Mouse (Mus musculus) Muller cell, postnatal 12 days (primary cell): ENCODE results near the gene Camkv.
A peak's percentile ranks its signal among the peaks of the same experiment; 100 is the strongest.

Experiments
- DNase-seq: peaks from one replicate; pipeline ENCODE4 v3.0.0-alpha.2; 2015; ENCODE audit errors: inconsistent ontology term

The Camkv gene

DNA sequence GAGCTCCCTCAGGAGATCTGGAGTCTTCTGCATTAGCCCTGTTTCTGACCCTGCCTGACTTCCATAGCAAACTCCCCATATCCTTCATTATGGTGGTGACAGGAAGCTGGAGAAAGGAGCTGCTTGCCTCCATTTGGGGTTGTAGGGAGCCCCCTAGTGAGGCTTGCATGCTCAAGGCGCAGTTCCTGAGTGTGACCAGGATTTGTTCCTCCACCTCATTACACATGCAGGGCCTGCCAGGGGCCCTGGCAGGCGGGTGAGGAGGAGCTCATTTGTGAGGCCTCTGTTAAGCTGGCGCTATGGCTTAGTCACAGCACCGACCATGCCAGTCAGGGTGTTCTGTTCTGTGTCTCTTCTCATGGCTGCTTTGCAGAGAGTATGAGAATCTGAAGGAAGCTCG is 26.4 kb downstream of the Camkv start:
- peak; percentile 77 for DNase-seq

GRCm38 (mm10) chr9:107962916-107963315 is 27.4 kb downstream of the Camkv start:
- no peak for DNase-seq

- DNase-seq: peak; percentile 60
Observed at GRCm38 (mm10) chr9:107963700-107964099, 28.2 kb downstream of the Camkv start.

DNA sequence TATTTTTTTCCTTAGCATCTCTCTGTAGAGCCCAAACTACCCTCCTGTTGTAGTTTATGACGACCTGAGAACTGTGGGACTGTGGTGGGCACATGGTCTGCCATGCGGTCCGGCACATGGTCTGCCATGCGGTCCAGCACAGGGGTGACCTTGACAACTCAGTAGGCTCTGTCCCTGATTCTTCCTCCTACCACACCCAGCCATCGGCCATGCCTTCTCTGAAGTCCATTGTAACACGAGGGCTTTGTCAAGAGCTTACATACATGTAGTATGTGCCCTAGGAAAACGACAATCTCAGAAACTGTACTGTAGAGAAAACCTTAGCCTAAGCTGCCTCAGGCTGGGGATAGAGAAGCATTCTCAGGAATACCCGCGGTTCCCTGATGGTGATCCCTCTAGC is 29.2 kb downstream of the Camkv start:
- DNase-seq: no peak

- no peak for DNase-seq
Observed at GRCm38 (mm10) chr9:107966676-107967075, 31.2 kb downstream of the Camkv start.

DNA sequence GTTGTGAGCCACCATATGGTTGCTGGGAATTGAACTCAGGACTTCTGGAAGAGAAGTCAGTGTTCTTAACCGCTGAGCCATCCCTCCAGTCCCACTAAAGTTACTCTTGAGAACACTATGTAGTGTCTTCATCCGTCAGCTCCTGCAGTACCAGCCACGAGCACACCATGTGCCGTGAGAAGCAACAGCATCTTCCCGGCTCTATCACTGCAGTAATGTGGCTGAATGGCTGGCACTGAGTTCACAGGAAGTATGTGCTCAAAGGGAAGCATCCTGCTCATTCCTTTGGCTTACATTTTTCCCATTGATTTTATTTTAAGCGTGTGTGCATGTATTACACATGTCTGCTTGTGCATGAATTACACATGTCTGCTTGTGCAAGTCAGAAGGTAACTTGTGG is 32.0 kb downstream of the Camkv start:
- DNase-seq: no peak

- DNase-seq: no peak
Observed at GRCm38 (mm10) chr9:107968531-107968930, 33.1 kb downstream of the Camkv start.

- DNase-seq: no peak
Observed at GRCm38 (mm10) chr9:107970311-107970710, 34.8 kb downstream of the Camkv start.

DNA sequence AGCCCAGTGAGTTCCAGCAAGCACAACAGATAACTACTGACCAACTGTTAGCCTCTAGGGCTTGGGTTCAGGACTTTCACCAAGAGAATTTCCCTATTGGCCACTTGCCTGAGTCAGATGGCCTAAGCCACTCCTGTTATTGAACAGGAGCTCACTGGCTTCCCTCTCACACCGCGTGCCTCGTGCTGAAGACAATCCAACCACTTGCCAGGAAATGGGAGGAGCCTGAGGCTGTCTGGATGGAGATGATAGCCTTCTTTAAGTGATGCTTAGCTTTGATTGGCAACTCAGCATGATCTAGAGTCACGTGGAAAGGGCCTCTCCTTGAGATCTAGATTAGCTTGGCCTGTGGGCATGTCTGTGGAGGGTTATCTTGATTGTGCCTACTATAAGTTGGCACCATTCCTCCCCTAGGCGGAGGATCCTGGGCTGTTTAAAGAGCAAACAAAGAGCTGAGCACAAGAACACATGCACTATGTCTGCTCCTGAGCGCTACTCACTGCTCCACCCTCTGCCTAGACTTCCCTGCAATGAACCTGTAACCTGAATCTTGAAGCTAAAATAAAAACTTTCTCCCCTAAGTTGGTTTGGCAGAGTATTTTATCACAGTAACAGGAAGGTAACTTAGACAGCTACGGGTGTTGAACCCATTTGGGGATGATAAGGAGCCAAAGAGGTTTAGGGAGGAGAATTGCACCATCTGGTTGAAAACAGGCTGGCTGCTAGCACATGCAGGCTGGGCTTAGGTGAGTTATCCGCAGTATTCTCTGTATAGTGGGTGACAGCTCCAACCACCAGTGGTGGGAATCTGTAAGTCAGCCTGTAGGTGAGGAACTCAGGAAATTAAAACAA is 36.4 kb downstream of the Camkv start:
- DNase-seq: no peak

GRCm38 (mm10) chr9:107974491-107975171 is 39.2 kb downstream of the Camkv start:
- no peak for DNase-seq

DNA sequence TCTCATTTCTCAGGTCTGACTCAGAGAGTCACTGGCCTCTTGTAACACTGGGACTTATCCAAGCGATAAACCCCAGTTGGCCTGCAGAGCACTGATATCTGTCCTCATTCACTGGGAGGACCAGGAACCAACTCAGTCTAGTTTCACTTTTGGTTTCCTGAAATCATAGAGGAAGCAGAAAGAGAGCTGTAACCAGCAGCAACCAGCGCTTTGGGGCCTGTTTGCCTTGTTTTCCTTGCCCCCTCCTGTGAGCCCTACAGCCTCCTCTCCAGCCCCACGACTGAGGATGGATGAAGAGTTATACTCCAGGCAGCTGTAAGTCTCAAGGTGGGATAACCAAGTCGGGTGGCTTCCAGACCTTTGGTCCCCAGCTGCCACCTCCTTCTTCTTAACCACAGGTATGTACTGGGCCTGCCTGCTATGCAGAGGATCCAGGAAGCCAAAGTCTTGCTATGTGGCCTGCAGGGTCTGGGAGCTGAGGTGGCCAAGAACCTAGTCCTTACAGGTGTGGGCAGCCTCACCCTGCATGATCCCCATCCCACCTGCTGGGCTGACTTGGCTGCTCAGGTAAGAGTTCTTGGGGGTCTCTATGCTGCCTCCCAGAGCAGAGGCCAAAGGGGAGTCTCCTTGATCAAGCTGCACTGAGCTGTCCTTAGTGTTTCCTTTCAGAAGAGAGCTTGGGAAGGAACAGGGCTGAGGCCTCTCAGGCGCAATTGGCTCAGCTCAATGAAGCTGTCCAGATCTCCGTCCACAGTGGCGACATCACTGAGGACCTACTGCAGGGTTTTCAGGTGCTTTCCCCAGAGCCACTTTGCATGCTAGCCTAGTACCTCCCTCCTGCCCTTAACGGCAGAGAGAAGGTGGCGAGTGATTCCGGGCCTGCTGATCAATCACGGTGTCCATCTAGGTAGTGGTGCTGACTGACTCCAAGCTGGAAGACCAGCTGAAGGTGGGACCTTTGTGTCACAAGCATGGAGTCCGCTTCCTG is 40.2 kb downstream of the Camkv start, which contains the start of gene Uba7:
TSS of gene Uba7 (plus strand) at position 107 of the 988 bp plus-strand sequence.
- DNase-seq: peak; percentile 74

- no peak for DNase-seq
Observed at GRCm38 (mm10) chr9:107978815-107979214, 43.3 kb downstream of the Camkv start.

DNA sequence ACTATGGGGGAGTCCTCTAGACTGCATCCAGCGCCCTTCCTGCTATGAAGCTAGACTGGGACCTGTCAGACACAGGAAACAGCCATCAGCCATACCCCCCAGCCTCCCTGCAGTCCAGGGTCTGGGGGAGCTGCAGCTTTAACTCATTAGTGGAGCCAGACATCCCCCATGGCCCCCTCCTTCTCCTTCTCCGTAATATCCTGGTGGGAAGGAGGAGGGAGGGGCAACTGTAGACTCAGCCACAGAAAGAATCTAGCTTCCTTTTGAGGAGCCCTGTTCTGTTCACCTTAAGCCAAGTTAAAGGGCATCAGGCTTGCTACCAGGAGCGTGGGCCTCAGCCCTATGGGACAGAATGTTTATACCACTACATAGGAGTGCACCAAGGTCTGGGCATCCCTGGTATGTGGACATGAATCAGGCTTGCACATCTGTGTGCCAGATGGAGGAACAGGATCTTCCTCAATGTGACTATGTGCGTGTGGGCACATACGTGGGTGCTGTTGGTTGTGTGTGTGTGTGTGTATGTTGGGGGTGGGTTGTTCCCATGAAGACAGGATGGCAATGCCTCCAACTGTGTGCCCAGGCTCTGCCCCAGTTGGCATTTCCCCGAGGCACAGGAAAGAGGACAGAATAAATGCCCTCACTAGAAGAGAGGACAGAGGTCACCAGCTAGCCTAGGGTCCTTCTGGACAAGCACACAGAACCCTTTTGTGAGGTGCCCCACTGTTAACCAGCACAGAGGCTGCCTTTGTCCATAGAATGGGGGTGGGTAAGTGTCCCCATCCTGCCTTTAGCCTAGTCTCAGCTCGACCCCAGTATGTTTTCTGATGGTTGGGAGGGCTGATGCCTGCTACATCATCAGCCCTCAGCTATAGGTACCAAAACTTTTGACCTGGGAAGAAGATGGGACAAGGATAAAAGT is 46.5 kb downstream of the Camkv start:
- no peak for DNase-seq

- peak; percentile 43 for DNase-seq
Observed at GRCm38 (mm10) chr9:107982681-107983346, 47.3 kb downstream of the Camkv start, which contains the start of gene Gm20661. TSS of gene Gm20661 (plus strand) at chr9:107983058.

DNA sequence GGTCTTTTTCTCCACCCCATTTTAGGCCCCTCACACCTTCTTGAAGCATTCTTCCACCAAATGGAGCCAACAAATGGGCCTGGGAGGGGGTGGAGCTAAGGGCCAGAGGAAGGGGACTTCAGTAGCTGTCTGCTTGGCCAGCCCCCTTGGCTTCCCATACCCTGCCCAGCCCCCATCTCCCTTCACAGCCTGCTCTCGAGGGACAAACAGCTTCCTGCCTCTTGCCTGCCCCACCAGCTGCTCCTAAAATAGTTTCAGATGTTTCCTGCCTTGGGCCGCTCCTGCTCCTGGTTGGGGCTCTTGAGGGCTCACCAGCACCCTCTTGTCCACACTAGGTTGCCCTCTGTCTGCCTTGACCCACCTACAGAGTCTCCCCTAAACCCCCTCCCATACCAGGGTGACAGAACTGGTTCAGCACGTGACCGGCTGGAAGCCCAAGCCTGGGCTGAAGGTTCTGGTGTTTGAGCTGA is 48.0 kb downstream of the Camkv start:
- no peak for DNase-seq

DNA sequence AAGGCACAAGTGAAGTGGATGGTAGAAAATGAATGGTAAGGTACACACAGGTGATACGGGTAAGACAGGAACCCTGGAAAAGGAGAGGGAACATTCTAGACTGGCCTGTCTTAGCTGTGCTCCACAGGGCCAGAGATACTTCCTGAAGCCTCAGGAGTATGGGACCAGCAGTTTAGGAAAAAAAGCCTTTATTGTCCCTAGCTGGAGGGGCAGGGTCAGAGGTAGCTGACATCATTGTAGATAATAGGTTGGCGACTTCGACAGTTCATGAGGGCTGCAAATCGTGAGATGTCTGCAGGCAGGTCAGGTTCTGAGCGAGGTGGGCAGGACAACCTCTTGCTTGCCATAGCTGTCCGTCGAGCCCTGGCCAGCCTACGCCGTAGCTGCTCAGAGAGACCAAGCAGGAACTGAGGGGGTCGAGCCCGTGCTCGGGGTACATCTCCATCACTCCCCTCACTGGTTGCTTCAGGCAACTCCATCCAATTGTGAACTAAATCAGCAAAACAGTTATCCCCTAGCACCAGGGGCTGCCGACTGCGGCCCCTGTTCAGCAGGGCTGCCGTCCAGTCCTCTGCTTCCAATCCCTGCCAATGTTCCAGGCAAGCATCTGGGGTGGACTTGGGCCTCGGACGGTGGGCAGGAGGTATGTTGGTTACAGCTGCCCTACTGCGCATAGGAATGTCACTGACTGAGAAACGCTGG is 48.7 kb downstream of the Camkv start:
- DNase-seq: no peak

GRCm38 (mm10) chr9:107984754-107985055 is 49.2 kb downstream of the Camkv start:
- DNase-seq: no peak

GRCm38 (mm10) chr9:107985131-107986119 is 50.0 kb downstream of the Camkv start, which contains the start of gene Inka1:
TSS of gene Inka1 (minus strand) at chr9:107985879.
- DNase-seq: peak; percentile 88
